Mouse (Mus musculus): ENCODE data around the gene Pax5. TPM values are rescaled to one million over a fixed set of nuclear protein-coding genes. Genes with fewer than 3 reads are reported as not detected.

Pax5 gene
- polyA plus RNA-seq, 1 experiment from 2014 or later: 0.99 TPM

DNA sequence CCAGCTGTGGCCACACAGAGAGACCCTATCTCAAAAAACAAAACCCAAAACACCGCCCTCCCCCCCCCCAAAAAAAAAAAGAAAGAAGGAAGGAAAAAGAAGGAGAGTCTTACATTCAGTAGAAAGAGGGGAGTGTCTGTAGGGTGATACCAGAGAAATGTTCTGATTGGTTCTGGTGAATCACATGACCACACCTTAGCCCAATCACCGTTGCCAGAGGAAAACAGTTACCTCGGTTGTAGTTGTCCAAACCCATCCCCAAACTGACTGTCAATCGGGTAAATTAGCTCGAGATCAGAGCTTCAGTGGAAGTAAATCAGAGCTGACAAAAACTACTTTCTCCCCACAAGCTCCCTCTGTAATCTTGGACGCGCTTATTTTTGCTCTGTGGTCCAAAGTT, 205.3 kb downstream of the Pax5 start:
- Histone ChIP-seq H3K9me3 (ENCODE audit: low read length) (no peaks in the 10 kb centered on the region), H3K4me1 (ENCODE audit: insufficient read depth) (no peaks in the 10 kb centered on the region), H3K9ac (replicated peaks) (no peak overlapping the region), H3K4me3 (ENCODE audit: low read depth, low read length) (no peak overlapping the region), H3K27ac (ENCODE audit: low read depth) (no peak overlapping the region), H3K27me3 (ENCODE audit: insufficient read depth, low read length) (no peaks in the 10 kb centered on the region), H3K4me2 (ENCODE audit: low read depth, low read length) (no peak overlapping the region), H3K36me3 (replicated peaks; ENCODE audit: insufficient read depth, low read length) (no peaks in the 10 kb centered on the region)
- DNase-seq (no peak), ATAC-seq (no peak)
- WGBS (ENCODE audit: insufficient replicate concordance): 68% methylated on average over 7 of the region's 7 CpGs
- TF ChIP-seq EP300 (IDR thresholded peaks at IDR 0.05; ENCODE audit: low read depth) (no peak), CTCF (IDR thresholded peaks at IDR 0.05; ENCODE audit: low read depth) (no peak)

DNA sequence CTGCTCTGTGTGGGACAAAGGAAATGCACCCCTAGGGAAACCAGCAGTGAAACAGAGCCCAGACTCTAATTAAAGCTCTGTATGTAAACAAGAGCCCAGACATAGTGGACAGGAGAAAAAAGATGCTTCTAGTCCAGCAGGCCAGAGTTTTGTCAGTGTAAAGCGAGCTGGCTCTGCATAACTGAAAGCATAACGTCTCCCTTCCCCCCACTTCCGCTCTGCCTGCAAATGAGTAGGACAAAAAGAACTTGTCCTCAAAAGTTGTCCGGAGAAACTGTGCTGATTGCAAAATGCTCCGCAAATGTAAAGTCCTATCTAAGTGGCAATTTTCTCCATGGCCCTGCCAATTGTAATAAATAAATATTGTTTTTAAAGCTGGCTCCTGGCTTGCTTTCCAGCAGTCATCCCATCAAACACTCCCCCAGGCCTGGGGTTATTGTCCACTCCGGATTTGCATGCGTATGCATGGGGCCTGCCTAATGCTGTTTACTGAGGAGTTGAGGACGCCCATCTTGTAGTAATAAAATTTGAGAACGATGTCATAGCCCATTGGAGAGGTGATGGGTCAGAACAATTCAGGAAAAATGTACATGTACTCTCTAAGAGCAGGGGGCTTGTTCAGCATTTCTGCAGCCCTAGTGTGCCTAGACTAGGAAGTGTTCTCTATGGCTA, 208.0 kb downstream of the Pax5 start:
- no peaks in the 10 kb centered on the region for H3K9me3 ChIP-seq (ENCODE audit: low read length)
- H3K27me3 ChIP-seq (ENCODE audit: insufficient read depth, low read length): no peaks in the 10 kb centered on the region
- no peaks in the 10 kb centered on the region for H3K4me1 ChIP-seq (ENCODE audit: insufficient read depth)
- ATAC-seq: no peak
- WGBS (ENCODE audit: insufficient replicate concordance): 57% methylated on average over 9 of the region's 9 CpGs
- no peak for DNase-seq
- H3K4me3 ChIP-seq (ENCODE audit: low read depth, low read length): no peak overlapping the region
- TF ChIP-seq EP300 (IDR thresholded peaks at IDR 0.05; ENCODE audit: low read depth) (no peak), CTCF (IDR thresholded peaks at IDR 0.05; ENCODE audit: low read depth) (no peak)
- no peak overlapping the region for H3K9ac ChIP-seq (replicated peaks)
- no peak overlapping the region for H3K4me2 ChIP-seq (ENCODE audit: low read depth, low read length)
- H3K36me3 ChIP-seq (replicated peaks; ENCODE audit: insufficient read depth, low read length): no peaks in the 10 kb centered on the region
- no peak overlapping the region for H3K27ac ChIP-seq (ENCODE audit: low read depth)

DNA sequence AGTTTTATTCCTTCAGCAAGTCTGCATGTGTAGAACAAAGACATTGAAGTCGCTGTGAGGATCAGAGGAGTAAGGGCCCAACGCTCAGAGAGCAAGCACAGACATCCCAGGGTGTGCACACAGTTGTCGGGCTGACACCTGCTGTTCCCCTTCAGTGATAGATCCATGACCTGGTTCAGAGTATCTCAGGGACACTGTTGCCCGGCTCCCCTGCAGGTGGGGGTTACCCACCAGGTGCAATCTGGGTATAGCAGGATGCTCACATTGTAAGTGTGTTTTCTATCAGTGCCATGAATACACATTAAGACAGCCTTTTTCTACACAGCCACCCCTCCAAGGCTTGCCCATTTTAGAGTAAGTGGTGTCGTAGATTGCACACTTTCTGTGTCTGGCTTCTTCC, 212.1 kb downstream of the Pax5 start:
- Histone ChIP-seq H3K4me1 (ENCODE audit: insufficient read depth) (no peaks in the 10 kb centered on the region), H3K36me3 (replicated peaks; ENCODE audit: insufficient read depth, low read length) (no peaks in the 10 kb centered on the region), H3K4me2 (ENCODE audit: low read depth, low read length) (no peak overlapping the region), H3K27me3 (ENCODE audit: insufficient read depth, low read length) (no peaks in the 10 kb centered on the region), H3K4me3 (ENCODE audit: low read depth, low read length) (no peak overlapping the region), H3K9me3 (ENCODE audit: low read length) (no peaks in the 10 kb centered on the region), H3K9ac (replicated peaks) (no peak overlapping the region), H3K27ac (ENCODE audit: low read depth) (no peak overlapping the region)
- no peak for TF ChIP-seq EP300 (IDR thresholded peaks at IDR 0.05; ENCODE audit: low read depth)
- TF ChIP-seq CTCF (IDR thresholded peaks at IDR 0.05; ENCODE audit: low read depth): no peak
- WGBS (ENCODE audit: insufficient replicate concordance): 76% methylated on average over 5 of the region's 5 CpGs
- DNase-seq: no peak
- ATAC-seq: no peak

- Histone ChIP-seq H3K27me3 (ENCODE audit: insufficient read depth, low read length) (no peaks in the 10 kb centered on the region), H3K4me1 (ENCODE audit: insufficient read depth) (no peaks in the 10 kb centered on the region), H3K9me3 (ENCODE audit: low read length) (no peaks in the 10 kb centered on the region), H3K9ac (replicated peaks) (no peak overlapping the region), H3K4me2 (ENCODE audit: low read depth, low read length) (no peak overlapping the region), H3K36me3 (replicated peaks; ENCODE audit: insufficient read depth, low read length) (no peaks in the 10 kb centered on the region), H3K27ac (ENCODE audit: low read depth) (no peak overlapping the region), H3K4me3 (ENCODE audit: low read depth, low read length) (no peak overlapping the region)
- no peak for DNase-seq
- 72% methylated on average over 2 of the region's 2 CpGs for WGBS (ENCODE audit: insufficient replicate concordance)
- TF ChIP-seq CTCF (IDR thresholded peaks at IDR 0.05; ENCODE audit: low read depth) (no peak), EP300 (IDR thresholded peaks at IDR 0.05; ENCODE audit: low read depth) (no peak)
- no peak for ATAC-seq
Observed at GRCm38 (mm10) chr4:44495836-44496235, 214.5 kb downstream of the Pax5 start.

- DNase-seq (no peak), ATAC-seq (no peak)
- Histone ChIP-seq H3K4me3 (ENCODE audit: low read depth, low read length) (no peak overlapping the region), H3K36me3 (replicated peaks; ENCODE audit: insufficient read depth, low read length) (no peaks in the 10 kb centered on the region), H3K4me1 (ENCODE audit: insufficient read depth) (no peaks in the 10 kb centered on the region), H3K9ac (replicated peaks) (no peak overlapping the region), H3K27ac (ENCODE audit: low read depth) (no peak overlapping the region), H3K4me2 (ENCODE audit: low read depth, low read length) (no peak overlapping the region), H3K27me3 (ENCODE audit: insufficient read depth, low read length) (no peaks in the 10 kb centered on the region), H3K9me3 (ENCODE audit: low read length) (no peaks in the 10 kb centered on the region)
- 53% methylated on average over 6 of the region's 6 CpGs for WGBS (ENCODE audit: insufficient replicate concordance)
- no peak for TF ChIP-seq EP300 (IDR thresholded peaks at IDR 0.05; ENCODE audit: low read depth)
- TF ChIP-seq CTCF (IDR thresholded peaks at IDR 0.05; ENCODE audit: low read depth): no peak
Observed at GRCm38 (mm10) chr4:44493756-44494155, 216.5 kb downstream of the Pax5 start.

DNA sequence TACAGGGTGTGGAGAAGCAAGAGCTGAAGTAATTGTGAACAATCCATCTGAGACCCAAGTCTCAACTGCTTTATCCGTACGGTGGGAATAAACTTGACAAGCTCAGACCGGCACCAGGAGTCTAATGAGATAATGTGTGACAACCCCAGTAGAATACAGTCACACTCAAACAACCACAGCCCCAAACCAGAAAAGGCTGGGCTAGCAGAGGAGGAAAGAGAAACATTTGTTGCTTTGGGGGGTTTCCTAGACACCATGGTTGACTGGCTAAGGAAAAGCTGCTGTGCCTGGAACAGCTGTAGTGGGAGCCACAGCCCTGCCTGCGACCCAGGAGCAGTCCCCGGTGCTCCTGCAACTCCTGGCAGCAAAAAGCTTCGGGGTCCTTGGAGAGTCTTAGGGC, 219.4 kb downstream of the Pax5 start:
- DNase-seq (no peak), ATAC-seq (no peak)
- no peak overlapping the region for H3K27ac ChIP-seq (ENCODE audit: low read depth)
- no peak for TF ChIP-seq CTCF (IDR thresholded peaks at IDR 0.05; ENCODE audit: low read depth)
- TF ChIP-seq EP300 (IDR thresholded peaks at IDR 0.05; ENCODE audit: low read depth): no peak
- no peak overlapping the region for H3K9ac ChIP-seq (replicated peaks)
- H3K4me1 ChIP-seq (ENCODE audit: insufficient read depth): no peaks in the 10 kb centered on the region
- H3K4me3 ChIP-seq (ENCODE audit: low read depth, low read length): no peak overlapping the region
- H3K9me3 ChIP-seq (ENCODE audit: low read length): no peaks in the 10 kb centered on the region
- no peak overlapping the region for H3K4me2 ChIP-seq (ENCODE audit: low read depth, low read length)
- WGBS (ENCODE audit: insufficient replicate concordance): 75% methylated on average over 6 of the region's 6 CpGs
- no peaks in the 10 kb centered on the region for H3K27me3 ChIP-seq (ENCODE audit: insufficient read depth, low read length)
- H3K36me3 ChIP-seq (replicated peaks; ENCODE audit: insufficient read depth, low read length): no peaks in the 10 kb centered on the region

Measured in liver, postnatal 0 days (tissue).